Mouse (Mus musculus) WW6 (cell line): ENCODE measurements around the gene Ltv1.
"Not testable (repeated sequence)": the region's sequence is repeated elsewhere in the genome, so short reads cannot be mapped to it uniquely, and the experiment has no call there.

Experiments used
- DNase-seq: peaks from one replicate; pipeline ENCODE4 v3.0.0-alpha.2; 2013; ENCODE audit warnings: low read depth, low spot score

Ltv1 gene

GRCm38 (mm10) chr10:13193496-13193895, 528 bp upstream of the Ltv1 start:
- DNase-seq, result not testable (repeated sequence)

- DNase-seq, result no peak
Observed at GRCm38 (mm10) chr10:13189881-13190280, 3.1 kb downstream of the Ltv1 start.

- no peak for DNase-seq
Observed at GRCm38 (mm10) chr10:13186754-13187153, 6.2 kb downstream of the Ltv1 start.

- DNase-seq, result no peak
Observed at GRCm38 (mm10) chr10:13184170-13184766, 8.7 kb downstream of the Ltv1 start.

- no peak for DNase-seq
Observed at GRCm38 (mm10) chr10:13180211-13180610, 12.8 kb downstream of the Ltv1 start.

- DNase-seq, result no peak
Observed at GRCm38 (mm10) chr10:13177973-13178624, 14.9 kb downstream of the Ltv1 start, which contains the start of gene Zc2hc1b. TSS of gene Zc2hc1b (minus strand) at chr10:13178023.

GRCm38 (mm10) chr10:13175866-13176265, 17.1 kb downstream of the Ltv1 start:
- no peak for DNase-seq

GRCm38 (mm10) chr10:13172798-13173221, 20.2 kb downstream of the Ltv1 start:
- DNase-seq, result no peak

- no peak for DNase-seq
Observed at GRCm38 (mm10) chr10:13171461-13171860, 21.5 kb downstream of the Ltv1 start.

GRCm38 (mm10) chr10:13170739-13171448, 22.1 kb downstream of the Ltv1 start:
- no peak for DNase-seq

- no peak for DNase-seq
Observed at GRCm38 (mm10) chr10:13168461-13168860, 24.5 kb downstream of the Ltv1 start.

- DNase-seq, result no peak
Observed at GRCm38 (mm10) chr10:13162031-13162430, 30.9 kb downstream of the Ltv1 start.

GRCm38 (mm10) chr10:13160913-13161312, 32.1 kb downstream of the Ltv1 start:
- DNase-seq, result no peak

- no peak for DNase-seq
Observed at GRCm38 (mm10) chr10:13155377-13155776, 37.6 kb downstream of the Ltv1 start.

- DNase-seq, result no peak
Observed at GRCm38 (mm10) chr10:13152811-13153364, 40.1 kb downstream of the Ltv1 start.

GRCm38 (mm10) chr10:13151353-13151752, 41.6 kb downstream of the Ltv1 start:
- no peak for DNase-seq

GRCm38 (mm10) chr10:13150435-13150834, 42.5 kb downstream of the Ltv1 start:
- no peak for DNase-seq

GRCm38 (mm10) chr10:13140434-13140833, 52.5 kb downstream of the Ltv1 start:
- DNase-seq, result no peak

GRCm38 (mm10) chr10:13137906-13138305, 55.1 kb downstream of the Ltv1 start:
- no peak for DNase-seq

GRCm38 (mm10) chr10:13135751-13136150, 57.2 kb downstream of the Ltv1 start:
- no peak for DNase-seq

GRCm38 (mm10) chr10:13135276-13135675, 57.7 kb downstream of the Ltv1 start:
- no peak for DNase-seq

GRCm38 (mm10) chr10:13133850-13134249, 59.1 kb downstream of the Ltv1 start:
- DNase-seq, result no peak
